Mouse (Mus musculus): ENCODE results near the gene Slc38a5. TPM values are rescaled to one million over a fixed set of nuclear protein-coding genes. Genes with fewer than 3 reads are reported as not detected.

The Slc38a5 gene
- polyA plus RNA-seq, 1 experiment from 2014 or later: 28.8 TPM

Other genes starting within 250 kb of the Slc38a5 start
- gene Suv39h1, start 196.4 kb upstream of the Slc38a5 start, polyA plus RNA-seq (2015; fragmentation: Nextera tagmentation; extraction: Ambion mirVana): 46.3 and 47.4 TPM in 2 replicates
- 0.48 and 1.2 TPM in 2 replicates for gene Was, start 180.6 kb upstream of the Slc38a5 start, polyA plus RNA-seq (2015; fragmentation: Nextera tagmentation; extraction: Ambion mirVana)
- gene Wdr13, start 138.2 kb upstream of the Slc38a5 start, polyA plus RNA-seq (2015; fragmentation: Nextera tagmentation; extraction: Ambion mirVana): 24.1 and 27.3 TPM in 2 replicates
- gene Rbm3, start 125.3 kb upstream of the Slc38a5 start, polyA plus RNA-seq (2015; fragmentation: Nextera tagmentation; extraction: Ambion mirVana): 421 and 436 TPM in 2 replicates
- gene Tbc1d25, start 95.0 kb upstream of the Slc38a5 start, polyA plus RNA-seq (2015; fragmentation: Nextera tagmentation; extraction: Ambion mirVana): 11.9 and 12.6 TPM in 2 replicates
- 56.4 and 57.2 TPM in 2 replicates for gene Ebp, start 77.6 kb upstream of the Slc38a5 start, polyA plus RNA-seq (2015; fragmentation: Nextera tagmentation; extraction: Ambion mirVana)
- gene Porcn, start 64.6 kb upstream of the Slc38a5 start, polyA plus RNA-seq (2015; fragmentation: Nextera tagmentation; extraction: Ambion mirVana): 11.3 and 11.8 TPM in 2 replicates
- 36.8 and 38.3 TPM in 2 replicates for gene Ftsj1, start 18.7 kb upstream of the Slc38a5 start, polyA plus RNA-seq (2015; fragmentation: Nextera tagmentation; extraction: Ambion mirVana)
- not detected in 2 replicates for gene Ssxb10, start 56.3 kb downstream of the Slc38a5 start, polyA plus RNA-seq (2015; fragmentation: Nextera tagmentation; extraction: Ambion mirVana)
- gene Ssxb9, start 95.8 kb downstream of the Slc38a5 start, polyA plus RNA-seq (2015; fragmentation: Nextera tagmentation; extraction: Ambion mirVana): not detected in 2 replicates
- not detected in 2 replicates for gene Ssxb1, start 142.2 kb downstream of the Slc38a5 start, polyA plus RNA-seq (2015; fragmentation: Nextera tagmentation; extraction: Ambion mirVana)
- gene Ssxb2, start 190.6 kb downstream of the Slc38a5 start, polyA plus RNA-seq (2015; fragmentation: Nextera tagmentation; extraction: Ambion mirVana): not detected in 2 replicates

Measured in stomach, embryonic 15.5 days (tissue).